Mouse (Mus musculus) limb, embryonic 15.5 days (tissue): Measurements from ENCODE around the gene Irf4. TPM values are rescaled to one million over a fixed set of nuclear protein-coding genes. Genes with fewer than 3 reads are reported as not detected.

Source experiments
- ATAC-seq: fragments of 200-750 bp; cut with Nextera tagmentation; 2 replicates; pipeline ENCODE4 v1.8.0; 2017; ENCODE audit warnings: low read depth, moderate TSS enrichment; ENCODE audit not compliant: insufficient number of reproducible peaks, low FRiP score, low TSS enrichment
- H3K27ac ChIP-seq: fragments of 300-500 bp; sonication (generic); 2 replicates; pipeline ENCODE4 v1.5.1; 2015; ENCODE audit warnings: moderate library complexity, mild to moderate bottlenecking, inconsistent platforms
- H3K27me3 ChIP-seq: fragments of 300-500 bp; sonication (generic); 2 replicates; pipeline ENCODE4 v1.6.1; 2015; ENCODE audit warnings: inconsistent platforms
- H3K36me3 ChIP-seq: fragments of 300-500 bp; sonication (generic); 2 replicates; pipeline ENCODE4 v1.6.1; 2015; ENCODE audit warnings: inconsistent platforms
- H3K4me1 ChIP-seq: fragments of 300-500 bp; sonication (generic); 2 replicates; pipeline ENCODE4 v1.6.1; 2015; ENCODE audit warnings: inconsistent platforms
- H3K4me2 ChIP-seq: fragments of 300-500 bp; sonication (generic); 2 replicates; pipeline ENCODE4 v1.6.1; 2015; ENCODE audit warnings: mild to moderate bottlenecking, inconsistent platforms
- H3K4me3 ChIP-seq: fragments of 300-500 bp; sonication (generic); 2 replicates; pipeline ENCODE4 v1.5.1; 2015; ENCODE audit warnings: mild to moderate bottlenecking, inconsistent platforms
- H3K9ac ChIP-seq: fragments of 300-500 bp; sonication (generic); 2 replicates; pipeline ENCODE4 v1.6.1; 2015; ENCODE audit warnings: inconsistent platforms
- H3K9me3 ChIP-seq: fragments of 300-500 bp; sonication (generic); 2 replicates; pipeline ENCODE4 v1.6.1; 2016; ENCODE audit warnings: inconsistent platforms
- whole genome bisulfite sequencing: fragments of 180-500 bp; shearing (Covaris S2); methylation state at CpG from one replicate; pipeline ENCODE4 v1.1.7; 2015; 5-methylcytosine and 5-hydroxymethylcytosine counted together
- polyA plus RNA-seq: library from polyadenylated mRNA; unstranded; fragments of >200 nt; fragmentation: Nextera tagmentation; extraction: Ambion mirVana; gene quantifications from 2 replicates; pipeline ENCODE4 v1.2.1, GENCODE M21; 2015

Gene Irf4
- polyA plus RNA-seq, 1 experiment from 2014 or later, result 0.12 TPM

GRCm38 (mm10) chr13:30742411-30742970, 6.5 kb upstream of the Irf4 start:
- Histone ChIP-seq H3K27me3 (peaks cover 10% of the 10 kb centered on the region; the same call in 1 of the 2 replicates), H3K9me3 (no peaks in the 10 kb centered on the region), H3K4me1 (no peaks in the 10 kb centered on the region), H3K36me3 (no peaks in the 10 kb centered on the region), H3K4me2 (no peak overlapping the region), H3K9ac (no peak overlapping the region), H3K4me3 (no peak overlapping the region), H3K27ac (no peak overlapping the region)
- 74% methylated on average over 6 of the region's 6 CpGs for WGBS
- ATAC-seq, result no peak

DNA sequence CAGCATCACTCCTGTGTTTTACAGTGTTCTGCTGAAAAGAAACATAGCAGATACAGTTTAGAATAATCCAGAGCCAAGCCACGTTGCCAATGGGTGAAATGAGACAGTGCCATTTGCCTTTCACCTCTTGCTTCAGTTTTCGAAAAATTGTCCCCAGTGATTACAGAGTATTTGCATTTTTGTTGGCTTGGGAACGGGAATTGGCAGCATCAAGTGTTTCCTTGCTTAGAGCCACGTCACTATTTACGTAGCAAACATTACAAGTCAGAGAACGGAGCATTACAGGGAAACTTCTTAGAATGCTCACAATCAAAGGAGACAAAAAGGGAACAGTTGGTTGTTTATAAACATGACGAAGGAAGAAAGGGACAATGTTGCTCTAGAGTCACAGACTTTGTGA, 3.9 kb upstream of the Irf4 start:
- no peak overlapping the region for H3K27ac ChIP-seq
- H3K9ac ChIP-seq, result no peak overlapping the region
- peaks cover 36% of the 10 kb centered on the region for H3K27me3 ChIP-seq
- H3K4me1 ChIP-seq, result peaks cover 13% of the 10 kb centered on the region
- no peaks in the 10 kb centered on the region for H3K9me3 ChIP-seq
- H3K4me3 ChIP-seq, result no peak overlapping the region
- no peak for ATAC-seq
- no peak overlapping the region for H3K4me2 ChIP-seq
- 70% methylated on average over 7 of the region's 7 CpGs for WGBS
- no peaks in the 10 kb centered on the region for H3K36me3 ChIP-seq

GRCm38 (mm10) chr13:30747068-30747467, 2.0 kb upstream of the Irf4 start:
- WGBS, result 64% methylated on average over 5 of the region's 5 CpGs
- no peak overlapping the region for H3K27ac ChIP-seq
- H3K9ac ChIP-seq, result no peak overlapping the region
- H3K4me2 ChIP-seq, result no peak overlapping the region
- H3K4me1 ChIP-seq, result peaks cover 20% of the 10 kb centered on the region
- peaks cover 55% of the 10 kb centered on the region for H3K27me3 ChIP-seq
- no peak for ATAC-seq
- no peaks in the 10 kb centered on the region for H3K36me3 ChIP-seq
- no peaks in the 10 kb centered on the region for H3K9me3 ChIP-seq
- no peak overlapping the region for H3K4me3 ChIP-seq

DNA sequence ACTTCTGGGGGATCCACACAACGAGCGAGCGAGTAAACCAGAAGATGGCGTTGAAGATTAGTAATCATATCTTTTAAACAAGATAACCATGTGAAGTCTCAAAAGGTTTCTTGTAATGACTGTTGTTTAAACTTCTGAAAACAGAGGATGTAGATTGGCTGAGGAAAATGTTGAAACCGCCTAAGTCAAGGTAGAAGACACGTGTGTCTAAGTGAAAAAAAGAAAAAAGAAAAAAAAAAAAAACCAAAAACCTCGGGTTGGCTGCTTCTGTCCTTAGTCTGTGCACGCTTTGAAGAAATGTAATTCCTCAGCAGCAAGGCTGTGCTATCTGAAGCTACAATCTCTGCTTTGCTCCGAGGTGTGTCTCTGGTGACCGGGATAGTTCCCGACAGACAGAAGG, 1.5 kb upstream of the Irf4 start:
- H3K9me3 ChIP-seq, result no peaks in the 10 kb centered on the region
- no peaks in the 10 kb centered on the region for H3K36me3 ChIP-seq
- H3K4me1 ChIP-seq, result peaks cover 20% of the 10 kb centered on the region
- 65% methylated on average over 11 of the region's 11 CpGs for WGBS
- no peak overlapping the region for H3K27ac ChIP-seq
- peaks cover 58% of the 10 kb centered on the region for H3K27me3 ChIP-seq
- no peak for ATAC-seq
- no peak overlapping the region for H3K4me2 ChIP-seq
- H3K9ac ChIP-seq, result no peak overlapping the region
- no peak overlapping the region for H3K4me3 ChIP-seq

- Histone ChIP-seq H3K27ac (no peak overlapping the region), H3K4me1 (peaks cover 20% of the 10 kb centered on the region), H3K9ac (no peak overlapping the region), H3K4me2 (no peak overlapping the region), H3K27me3 (peaks cover 58% of the 10 kb centered on the region), H3K36me3 (no peaks in the 10 kb centered on the region), H3K4me3 (no peak overlapping the region), H3K9me3 (no peaks in the 10 kb centered on the region)
- no peak for ATAC-seq
- WGBS, result 58% methylated on average over 11 of the region's 11 CpGs
Observed at GRCm38 (mm10) chr13:30748321-30748720, 705 bp upstream of the Irf4 start.

- no peak for ATAC-seq
- Histone ChIP-seq H3K9me3 (no peaks in the 10 kb centered on the region), H3K4me3 (peak overlapping the region; percentile 34), H3K4me2 (peak overlapping the region; percentile 56), H3K27ac (no peak overlapping the region), H3K27me3 (peaks cover 56% of the 10 kb centered on the region), H3K36me3 (no peaks in the 10 kb centered on the region), H3K9ac (no peak overlapping the region), H3K4me1 (peaks cover 20% of the 10 kb centered on the region)
- 6% methylated on average over 11 of the region's 11 CpGs for WGBS
Observed at GRCm38 (mm10) chr13:30749557-30750141, 623 bp downstream of the Irf4 start.

GRCm38 (mm10) chr13:30750461-30751303, 1.7 kb downstream of the Irf4 start:
- Histone ChIP-seq H3K4me1 (peaks cover 20% of the 10 kb centered on the region), H3K27ac (no peak overlapping the region), H3K27me3 (peaks cover 54% of the 10 kb centered on the region), H3K4me3 (peak overlapping the region; percentile 31), H3K36me3 (no peaks in the 10 kb centered on the region), H3K9me3 (no peaks in the 10 kb centered on the region), H3K9ac (no peak overlapping the region), H3K4me2 (peak overlapping the region; percentile 52)
- WGBS, result 4% methylated on average over 33 of the region's 33 CpGs
- no peak for ATAC-seq

DNA sequence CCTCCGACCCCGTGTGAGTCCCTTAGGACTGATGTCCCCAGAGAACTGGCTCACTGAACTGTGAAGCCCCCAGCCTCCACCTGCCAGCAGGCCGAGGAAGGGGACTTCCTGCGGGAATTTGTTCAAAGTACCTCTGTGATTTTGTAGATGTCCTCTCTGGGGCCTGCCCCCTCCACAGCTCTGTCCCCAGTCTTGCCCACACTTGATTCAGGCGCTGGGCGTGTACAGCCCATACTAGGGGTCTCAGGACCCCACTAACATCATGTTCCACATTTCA, 2.2 kb downstream of the Irf4 start:
- H3K27me3 ChIP-seq, result peaks cover 54% of the 10 kb centered on the region
- H3K4me1 ChIP-seq, result peaks cover 20% of the 10 kb centered on the region
- H3K36me3 ChIP-seq, result no peaks in the 10 kb centered on the region
- H3K9me3 ChIP-seq, result no peaks in the 10 kb centered on the region
- 35% methylated on average over 6 of the region's 6 CpGs for WGBS
- ATAC-seq, result no peak
- H3K4me2 ChIP-seq, result no peak overlapping the region
- no peak overlapping the region for H3K4me3 ChIP-seq
- no peak overlapping the region for H3K27ac ChIP-seq
- no peak overlapping the region for H3K9ac ChIP-seq

DNA sequence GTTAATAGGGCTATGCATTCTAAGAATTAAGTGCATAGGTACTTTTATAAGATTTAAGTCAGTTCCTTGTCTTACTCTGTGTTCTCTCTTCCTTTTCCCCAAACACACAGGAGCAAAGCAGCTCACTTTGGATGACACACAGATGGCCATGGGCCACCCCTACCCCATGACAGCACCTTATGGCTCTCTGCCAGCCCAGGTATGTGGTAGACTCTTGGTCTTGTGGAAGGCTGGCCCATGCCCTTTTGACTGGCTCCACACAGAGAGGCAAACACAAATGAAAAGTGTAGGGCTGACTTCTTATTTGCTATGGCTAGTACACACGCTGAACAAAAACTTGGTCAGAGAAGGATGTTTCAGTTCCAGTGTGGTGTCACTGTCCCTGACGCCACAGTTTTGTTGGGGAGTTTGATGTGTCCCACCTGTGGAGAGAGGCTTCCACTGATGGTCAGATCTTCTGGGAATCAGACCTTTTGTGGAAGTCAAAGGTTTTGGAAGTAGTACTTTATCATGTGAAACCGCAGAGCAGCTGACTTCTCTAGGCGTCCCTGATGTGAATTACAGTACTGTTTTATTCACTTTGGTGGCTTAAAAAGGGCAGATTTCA, 3.7 kb downstream of the Irf4 start:
- H3K4me3 ChIP-seq, result no peak overlapping the region
- WGBS, result 79% methylated on average over 4 of the region's 4 CpGs
- no peaks in the 10 kb centered on the region for H3K36me3 ChIP-seq
- no peak for ATAC-seq
- no peak overlapping the region for H3K9ac ChIP-seq
- H3K4me1 ChIP-seq, result peaks cover 20% of the 10 kb centered on the region
- no peak overlapping the region for H3K4me2 ChIP-seq
- no peak overlapping the region for H3K27ac ChIP-seq
- H3K9me3 ChIP-seq, result no peaks in the 10 kb centered on the region
- peaks cover 46% of the 10 kb centered on the region for H3K27me3 ChIP-seq

GRCm38 (mm10) chr13:30753441-30753840, 4.4 kb downstream of the Irf4 start:
- no peak for ATAC-seq
- Histone ChIP-seq H3K4me3 (no peak overlapping the region), H3K27me3 (peaks cover 39% of the 10 kb centered on the region), H3K27ac (no peak overlapping the region), H3K4me1 (peaks cover 20% of the 10 kb centered on the region), H3K4me2 (no peak overlapping the region), H3K9ac (no peak overlapping the region), H3K36me3 (no peaks in the 10 kb centered on the region), H3K9me3 (no peaks in the 10 kb centered on the region)
- WGBS, result 81% methylated on average over 3 of the region's 3 CpGs

DNA sequence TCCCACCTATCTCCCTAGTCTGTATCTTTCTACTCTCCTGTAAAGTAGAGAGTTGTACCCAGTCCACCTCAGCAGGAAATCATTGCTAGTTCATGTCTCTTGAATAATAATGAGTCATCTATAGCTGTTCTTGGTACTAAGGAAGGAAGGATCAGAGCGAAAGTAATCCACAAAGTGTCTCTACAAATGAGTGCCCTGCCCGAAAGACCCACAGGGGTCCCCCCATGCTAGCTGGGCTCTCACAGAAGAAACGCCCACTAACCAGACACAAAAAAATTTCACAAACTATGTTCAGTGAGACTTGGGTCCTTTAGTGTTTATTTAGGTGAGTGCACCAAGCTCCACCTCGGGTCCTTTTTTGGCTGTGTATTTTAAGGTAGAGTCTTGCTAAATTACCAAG, 5.0 kb downstream of the Irf4 start:
- H3K27me3 ChIP-seq, result peaks cover 32% of the 10 kb centered on the region
- H3K27ac ChIP-seq, result no peak overlapping the region
- no peak overlapping the region for H3K4me3 ChIP-seq
- peaks cover 18% of the 10 kb centered on the region for H3K4me1 ChIP-seq
- 81% methylated on average over 4 of the region's 4 CpGs for WGBS
- no peaks in the 10 kb centered on the region for H3K36me3 ChIP-seq
- H3K9me3 ChIP-seq, result no peaks in the 10 kb centered on the region
- no peak overlapping the region for H3K9ac ChIP-seq
- no peak for ATAC-seq
- H3K4me2 ChIP-seq, result no peak overlapping the region

DNA sequence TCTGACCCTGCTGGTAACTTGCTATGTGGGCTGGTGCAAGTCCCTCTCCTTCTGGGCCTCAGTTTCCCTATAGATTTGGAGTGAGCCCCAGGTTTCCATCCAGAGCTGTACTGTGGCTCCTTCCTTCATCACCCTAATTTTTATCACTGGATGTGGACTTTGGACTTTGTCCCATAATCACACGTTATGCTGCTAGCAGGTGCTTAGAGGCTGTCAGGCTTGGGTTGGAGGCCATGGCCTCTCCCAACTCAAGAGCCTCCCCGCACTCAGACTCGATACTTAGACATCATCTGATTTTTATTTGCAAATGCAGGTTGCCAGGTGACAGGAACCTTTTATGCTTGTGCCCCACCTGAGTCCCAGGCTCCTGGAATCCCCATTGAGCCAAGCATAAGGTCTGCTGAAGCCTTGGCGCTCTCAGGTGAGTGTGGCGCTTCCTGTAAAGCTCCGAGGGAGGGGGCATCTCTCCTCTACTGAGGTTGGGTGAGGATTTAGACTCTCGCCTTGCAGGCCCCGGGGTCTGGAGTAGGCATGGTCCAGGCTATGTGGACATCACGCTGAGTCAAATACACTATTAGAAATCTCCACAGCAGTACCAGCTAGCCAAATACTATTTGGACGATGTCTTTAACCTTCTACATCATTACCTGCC, 5.9 kb downstream of the Irf4 start:
- H3K27ac ChIP-seq, result no peak overlapping the region
- peaks cover 24% of the 10 kb centered on the region for H3K27me3 ChIP-seq
- ATAC-seq, result no peak
- no peaks in the 10 kb centered on the region for H3K36me3 ChIP-seq
- H3K9ac ChIP-seq, result no peak overlapping the region
- H3K4me3 ChIP-seq, result no peak overlapping the region
- no peaks in the 10 kb centered on the region for H3K9me3 ChIP-seq
- peaks cover 10% of the 10 kb centered on the region for H3K4me1 ChIP-seq
- 75% methylated on average over 10 of the region's 10 CpGs for WGBS
- no peak overlapping the region for H3K4me2 ChIP-seq
